Mouse (Mus musculus): ENCODE data around the gene Lgals3bp. TPM values are rescaled to one million over a fixed set of nuclear protein-coding genes. Genes with fewer than 3 reads are reported as not detected.

The Lgals3bp gene
- total and polyA plus RNA-seq, 3 experiments, result 67.3 to 338 (median 146) TPM

DNA sequence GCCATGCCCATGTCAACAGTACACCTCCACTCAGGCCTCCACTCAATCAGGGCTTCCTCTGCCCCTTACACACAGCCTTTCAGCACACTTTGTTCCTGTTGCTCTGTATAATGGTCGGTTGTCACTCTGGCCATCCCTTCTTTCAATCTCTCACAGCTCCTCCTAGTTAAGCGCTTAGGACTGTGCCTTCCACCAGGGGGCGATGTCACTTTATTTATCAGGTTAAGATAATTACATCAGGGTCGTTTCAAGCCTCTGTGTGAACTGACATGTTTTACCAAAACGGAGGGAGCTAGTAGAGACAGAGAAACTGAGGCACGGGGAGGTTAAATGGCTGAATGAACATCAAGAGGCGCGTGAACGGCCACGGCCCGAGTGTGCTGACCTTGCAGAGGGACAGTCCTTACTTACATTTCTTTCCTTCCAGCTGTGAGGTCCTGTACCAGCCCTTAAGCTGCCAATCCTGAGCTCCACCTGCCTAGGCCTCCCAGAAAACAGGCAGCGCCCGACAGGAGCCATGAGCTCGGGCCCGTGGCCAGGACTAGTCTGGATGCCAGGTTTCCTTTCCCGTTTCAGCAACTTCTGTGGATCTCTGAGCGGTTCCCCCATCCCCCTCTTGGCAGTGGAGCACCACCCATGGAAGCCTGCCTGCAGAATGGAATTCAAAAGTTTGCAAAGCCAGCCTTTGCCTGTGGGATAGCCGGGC is 21.5 kb upstream of the Lgals3bp start:
- Histone ChIP-seq H3K4me2 (ENCODE audit: insufficient read depth, low read depth, poor library complexity, severe bottlenecking) (peak overlapping the region; percentile 67), H3K27me3 (replicated peaks) (peaks cover 49% of the 10 kb centered on the region), H3K36me3 (replicated peaks in 1 of 2; ENCODE audit: control insufficient read depth in 1 of 2, insufficient read depth in 1 of 2, low read length in 1 of 2) (no peaks in the 10 kb centered on the region), H3K4me1 (ENCODE audit: control insufficient read depth in 1 of 2, insufficient read depth in 2 of 2) (peaks cover 14 to 32% of the 10 kb centered on the region in 2 experiments), H3K9ac (ENCODE audit: insufficient read depth, low read depth) (peak overlapping the region; percentile 29), H3K27ac (ENCODE audit: insufficient read depth, low read depth) (no peak overlapping the region), H3K4me3 (replicated peaks in 1 of 3; ENCODE audit: low read depth in 2 of 3, low read length in 2 of 3, poor library complexity in 1 of 3) (peak overlapping the region in 1 of 3 experiments; percentile 20), H3K9me3 (replicated peaks; ENCODE audit: low read length) (no peaks in the 10 kb centered on the region), H3K79me2 (replicated peaks; ENCODE audit: control insufficient read depth, extremely low read depth, insufficient read depth, poor library complexity, severe bottlenecking) (peaks cover 2% of the 10 kb centered on the region; the same call in 1 of the 2 replicates)
- DNase-seq (ENCODE audit: extremely low read depth), result peak; percentile 87
- TF ChIP-seq ZKSCAN1 (IDR thresholded peaks at IDR 0.05; ENCODE audit: borderline replicate concordance, low read depth, low read length), result no peak
- no peak for TF ChIP-seq POLR2A (IDR thresholded peaks at IDR 0.05; ENCODE audit: low read depth, low read length)
- TF ChIP-seq KAT2A (IDR thresholded peaks at IDR 0.05; ENCODE audit: insufficient replicate concordance, low read length), result no peak
- TF ChIP-seq GABPA (IDR thresholded peaks at IDR 0.05; ENCODE audit: insufficient replicate concordance, low read depth, low read length), result no peak
- no peak for TF ChIP-seq E2F4 (IDR thresholded peaks at IDR 0.05; ENCODE audit: insufficient replicate concordance, low read depth, low read length)
- TF ChIP-seq UBTF (IDR thresholded peaks at IDR 0.05; ENCODE audit: low read depth, low read length), result no peak
- TF ChIP-seq MAFK (IDR thresholded peaks at IDR 0.05; ENCODE audit: insufficient replicate concordance, low read length), result peak; percentile 58; the same call in 1 of the 2 replicates
- 0 out of 2 replicates have a peak, but pooled peaks have one; percentile 10 for TF ChIP-seq IRF4 (IDR thresholded peaks at IDR 0.05; ENCODE audit: low read depth, low read length)
- no peak for TF ChIP-seq MAX (IDR thresholded peaks at IDR 0.05; ENCODE audit: low read length)
- no peak for TF ChIP-seq RCOR1 (conservative IDR thresholded peaks at IDR 0.05; ENCODE audit: low read depth, low read length)
- no peak for TF ChIP-seq ZNF384 (IDR thresholded peaks at IDR 0.05; ENCODE audit: low read depth, low read length)
- no peak for TF ChIP-seq JUND (conservative IDR thresholded peaks at IDR 0.05; ENCODE audit: low read depth, low read length)
- TF ChIP-seq RAD21 (IDR thresholded peaks at IDR 0.05; ENCODE audit: low read depth, low read length), result peak; percentile 88
- TF ChIP-seq MEF2A (IDR thresholded peaks at IDR 0.05; ENCODE audit: borderline replicate concordance, low read depth, low read length), result 0 out of 2 replicates have a peak, but pooled peaks have one; percentile 18
- peak; percentile 83 for TF ChIP-seq SMC3 (IDR thresholded peaks at IDR 0.05; ENCODE audit: low read depth, low read length)
- TF ChIP-seq CTCF (conservative IDR thresholded peaks at IDR 0.05 in 1 of 2, IDR thresholded peaks at IDR 0.05 in 1 of 2; ENCODE audit: low read depth in 2 of 2, low read length in 2 of 2), result peak; percentile 84 to 96
- no peak for TF ChIP-seq MXI1 (IDR thresholded peaks at IDR 0.05; ENCODE audit: low read depth, low read length)
- TF ChIP-seq CHD1 (IDR thresholded peaks at IDR 0.05; ENCODE audit: low read depth, low read length), result no peak
- in situ Hi-C loops (cut with MboI; ENCODE audit: low pct_ligation_motif_present, low pct_unique_long_range_greater_than_20kb, low sequenced_read_pairs) (no loop called here), dilution Hi-C loops (cut with MboI; ENCODE audit: extremely low pct_ligation_motif_present, extremely low pct_unique_long_range_greater_than_20kb, low sequenced_read_pairs) (no loop called here)

DNA sequence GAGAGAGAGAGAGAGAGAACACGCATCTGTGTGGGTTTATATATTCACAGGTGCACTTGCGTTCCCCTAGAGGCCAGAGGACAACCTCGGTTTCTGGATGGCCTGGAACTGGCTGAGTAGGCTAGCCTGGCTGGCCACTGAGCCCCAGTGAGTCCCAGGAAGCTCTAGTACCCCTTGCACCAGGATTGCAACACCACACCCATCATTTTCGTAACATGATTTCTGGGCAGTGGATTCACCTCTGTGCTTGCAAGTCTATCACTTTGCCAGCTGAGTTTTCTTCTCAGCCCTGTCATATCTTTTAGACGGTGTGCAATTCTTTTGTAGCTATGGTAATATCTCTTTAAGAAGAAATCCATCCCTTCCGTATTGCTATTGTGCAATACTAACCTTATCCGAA is 18.4 kb upstream of the Lgals3bp start:
- no peak overlapping the region for H3K4me3 ChIP-seq (replicated peaks in 1 of 3; ENCODE audit: low read depth in 2 of 3, low read length in 2 of 3, poor library complexity in 1 of 3)
- no peak for DNase-seq (ENCODE audit: extremely low read depth)
- H3K9ac ChIP-seq (ENCODE audit: insufficient read depth, low read depth), result no peak overlapping the region
- H3K4me2 ChIP-seq (ENCODE audit: insufficient read depth, low read depth, poor library complexity, severe bottlenecking), result no peak overlapping the region
- in situ Hi-C loops (cut with MboI; ENCODE audit: low pct_ligation_motif_present, low pct_unique_long_range_greater_than_20kb, low sequenced_read_pairs), result no loop called here
- H3K9me3 ChIP-seq (replicated peaks; ENCODE audit: low read length), result no peaks in the 10 kb centered on the region
- H3K27me3 ChIP-seq (replicated peaks), result peaks cover 21% of the 10 kb centered on the region
- H3K79me2 ChIP-seq (replicated peaks; ENCODE audit: control insufficient read depth, extremely low read depth, insufficient read depth, poor library complexity, severe bottlenecking), result peaks cover 16% of the 10 kb centered on the region
- H3K4me1 ChIP-seq (ENCODE audit: control insufficient read depth in 1 of 2, insufficient read depth in 2 of 2), result peaks cover 23 to 48% of the 10 kb centered on the region in 2 experiments
- H3K27ac ChIP-seq (ENCODE audit: insufficient read depth, low read depth), result no peak overlapping the region
- dilution Hi-C loops (cut with MboI; ENCODE audit: extremely low pct_ligation_motif_present, extremely low pct_unique_long_range_greater_than_20kb, low sequenced_read_pairs), result no loop called here
- peaks cover 18 to 24% of the 10 kb centered on the region in 2 experiments for H3K36me3 ChIP-seq (replicated peaks in 1 of 2; ENCODE audit: control insufficient read depth in 1 of 2, insufficient read depth in 1 of 2, low read length in 1 of 2)
- no peak for TF ChIP-seq JUN (IDR thresholded peaks at IDR 0.05; ENCODE audit: insufficient read depth, low read depth, low read length)
- no peak for TF ChIP-seq TCF12 (IDR thresholded peaks at IDR 0.05; ENCODE audit: low read depth, low read length)
- TF ChIP-seq CHD2 (IDR thresholded peaks at IDR 0.05; ENCODE audit: low read length), result no peak
- no peak for TF ChIP-seq JUND (conservative IDR thresholded peaks at IDR 0.05; ENCODE audit: low read depth, low read length)
- TF ChIP-seq ZMIZ1 (IDR thresholded peaks at IDR 0.05; ENCODE audit: low read depth, low read length), result no peak
- no peak for TF ChIP-seq RAD21 (IDR thresholded peaks at IDR 0.05; ENCODE audit: low read depth, low read length)
- TF ChIP-seq MAFK (IDR thresholded peaks at IDR 0.05; ENCODE audit: insufficient replicate concordance, low read length), result no peak
- no peak for TF ChIP-seq SMC3 (IDR thresholded peaks at IDR 0.05; ENCODE audit: low read depth, low read length)
- TF ChIP-seq EP300 (IDR thresholded peaks at IDR 0.05; ENCODE audit: low read length), result no peak
- TF ChIP-seq E2F4 (IDR thresholded peaks at IDR 0.05; ENCODE audit: insufficient replicate concordance, low read depth, low read length), result no peak
- no peak for TF ChIP-seq GABPA (IDR thresholded peaks at IDR 0.05; ENCODE audit: insufficient replicate concordance, low read depth, low read length)
- TF ChIP-seq USF2 (conservative IDR thresholded peaks at IDR 0.05; ENCODE audit: low read depth, low read length), result no peak
- TF ChIP-seq IRF4 (IDR thresholded peaks at IDR 0.05; ENCODE audit: low read depth, low read length), result no peak
- no peak for TF ChIP-seq BHLHE40 (IDR thresholded peaks at IDR 0.05; ENCODE audit: low read depth, low read length)
- no peak for TF ChIP-seq ZNF384 (IDR thresholded peaks at IDR 0.05; ENCODE audit: low read depth, low read length)
- TF ChIP-seq POLR2AphosphoS2 (IDR thresholded peaks at IDR 0.05; ENCODE audit: low read depth, low read length), result no peak
- TF ChIP-seq CHD1 (IDR thresholded peaks at IDR 0.05; ENCODE audit: low read depth, low read length), result no peak
- TF ChIP-seq ZKSCAN1 (IDR thresholded peaks at IDR 0.05; ENCODE audit: borderline replicate concordance, low read depth, low read length), result no peak

Measured in CH12.LX (cell line).